Mouse (Mus musculus): Measurements from ENCODE around the gene Nr3c2. TPM values are rescaled to one million over a fixed set of nuclear protein-coding genes. Genes with fewer than 3 reads are reported as not detected.
A peak's percentile ranks its signal among the peaks of the same experiment; 100 is the strongest.

Nr3c2 gene
- polyA plus RNA-seq, 1 experiment from 2014 or later, result 1.6 TPM

- no peaks in the 10 kb centered on the region for H3K4me1 ChIP-seq (ENCODE audit: control insufficient read depth, insufficient read depth, low read length)
- H3K9ac ChIP-seq (replicated peaks; ENCODE audit: low read length), result no peak overlapping the region
- no peak overlapping the region for H3K4me3 ChIP-seq (replicated peaks; ENCODE audit: low read depth, low read length)
- H3K27me3 ChIP-seq (ENCODE audit: control insufficient read depth, insufficient read depth, low read length), result no peaks in the 10 kb centered on the region
- no peaks in the 10 kb centered on the region for H3K36me3 ChIP-seq (ENCODE audit: control insufficient read depth, insufficient read depth, low read length)
- no peak overlapping the region for H3K27ac ChIP-seq (replicated peaks; ENCODE audit: low read depth, low read length)
- ATAC-seq (ENCODE audit: low FRiP score, low TSS enrichment) (no peak), DNase-seq (no peak)
- 81% methylated on average over 7 of the region's 7 CpGs for WGBS
- H3K4me2 ChIP-seq (ENCODE audit: low read length), result no peak overlapping the region
- 0 out of 2 replicates have a peak, but pooled peaks cover 5% of the 10 kb centered on the region for H3K9me3 ChIP-seq (ENCODE audit: control insufficient read depth, low read length)
Observed at GRCm38 (mm10) chr8:77133797-77134385, 234.6 kb downstream of the Nr3c2 start.

GRCm38 (mm10) chr8:77145285-77145684 lies 246.0 kb downstream of the Nr3c2 start:
- peak; percentile 50; the same call in 1 of the 2 replicates for ATAC-seq (ENCODE audit: low FRiP score, low TSS enrichment)

GRCm38 (mm10) chr8:77154496-77154895 lies 255.3 kb downstream of the Nr3c2 start:
- Histone ChIP-seq H3K9me3 (ENCODE audit: control insufficient read depth, low read length) (no peaks in the 10 kb centered on the region), H3K27me3 (ENCODE audit: control insufficient read depth, insufficient read depth, low read length) (no peaks in the 10 kb centered on the region), H3K9ac (replicated peaks; ENCODE audit: low read length) (no peak overlapping the region), H3K4me2 (ENCODE audit: low read length) (no peak overlapping the region), H3K36me3 (ENCODE audit: control insufficient read depth, insufficient read depth, low read length) (no peaks in the 10 kb centered on the region), H3K27ac (replicated peaks; ENCODE audit: low read depth, low read length) (no peak overlapping the region), H3K4me1 (ENCODE audit: control insufficient read depth, insufficient read depth, low read length) (no peaks in the 10 kb centered on the region), H3K4me3 (replicated peaks; ENCODE audit: low read depth, low read length) (no peak overlapping the region)
- ATAC-seq (ENCODE audit: low FRiP score, low TSS enrichment) (no peak), DNase-seq (peak; percentile 9)
- 52% methylated on average over 3 of the region's 3 CpGs for WGBS

More at GRCm38 (mm10) chr8:77145285-77145684, 246.0 kb downstream of the Nr3c2 start:
- DNase-seq, result no peak
- Histone ChIP-seq H3K27me3 (ENCODE audit: control insufficient read depth, insufficient read depth, low read length) (no peaks in the 10 kb centered on the region), H3K4me1 (ENCODE audit: control insufficient read depth, insufficient read depth, low read length) (no peaks in the 10 kb centered on the region), H3K9ac (replicated peaks; ENCODE audit: low read length) (no peak overlapping the region), H3K4me3 (replicated peaks; ENCODE audit: low read depth, low read length) (no peak overlapping the region), H3K9me3 (ENCODE audit: control insufficient read depth, low read length) (no peaks in the 10 kb centered on the region), H3K27ac (replicated peaks; ENCODE audit: low read depth, low read length) (no peak overlapping the region), H3K4me2 (ENCODE audit: low read length) (no peak overlapping the region), H3K36me3 (ENCODE audit: control insufficient read depth, insufficient read depth, low read length) (no peaks in the 10 kb centered on the region)
- 90% methylated on average over 3 of the region's 3 CpGs for WGBS

- H3K9me3 ChIP-seq (ENCODE audit: control insufficient read depth, low read length), result no peaks in the 10 kb centered on the region
- no peaks in the 10 kb centered on the region for H3K36me3 ChIP-seq (ENCODE audit: control insufficient read depth, insufficient read depth, low read length)
- DNase-seq (no peak), ATAC-seq (ENCODE audit: low FRiP score, low TSS enrichment) (no peak)
- 95% methylated on average over 6 of the region's 6 CpGs for whole genome bisulfite sequencing
- H3K9ac ChIP-seq (replicated peaks; ENCODE audit: low read length), result no peak overlapping the region
- H3K4me2 ChIP-seq (ENCODE audit: low read length), result no peak overlapping the region
- H3K27me3 ChIP-seq (ENCODE audit: control insufficient read depth, insufficient read depth, low read length), result no peaks in the 10 kb centered on the region
- H3K4me1 ChIP-seq (ENCODE audit: control insufficient read depth, insufficient read depth, low read length), result no peaks in the 10 kb centered on the region
- no peak overlapping the region for H3K4me3 ChIP-seq (replicated peaks; ENCODE audit: low read depth, low read length)
- no peak overlapping the region for H3K27ac ChIP-seq (replicated peaks; ENCODE audit: low read depth, low read length)
Observed at GRCm38 (mm10) chr8:77169320-77169719, 270.1 kb downstream of the Nr3c2 start.

DNA sequence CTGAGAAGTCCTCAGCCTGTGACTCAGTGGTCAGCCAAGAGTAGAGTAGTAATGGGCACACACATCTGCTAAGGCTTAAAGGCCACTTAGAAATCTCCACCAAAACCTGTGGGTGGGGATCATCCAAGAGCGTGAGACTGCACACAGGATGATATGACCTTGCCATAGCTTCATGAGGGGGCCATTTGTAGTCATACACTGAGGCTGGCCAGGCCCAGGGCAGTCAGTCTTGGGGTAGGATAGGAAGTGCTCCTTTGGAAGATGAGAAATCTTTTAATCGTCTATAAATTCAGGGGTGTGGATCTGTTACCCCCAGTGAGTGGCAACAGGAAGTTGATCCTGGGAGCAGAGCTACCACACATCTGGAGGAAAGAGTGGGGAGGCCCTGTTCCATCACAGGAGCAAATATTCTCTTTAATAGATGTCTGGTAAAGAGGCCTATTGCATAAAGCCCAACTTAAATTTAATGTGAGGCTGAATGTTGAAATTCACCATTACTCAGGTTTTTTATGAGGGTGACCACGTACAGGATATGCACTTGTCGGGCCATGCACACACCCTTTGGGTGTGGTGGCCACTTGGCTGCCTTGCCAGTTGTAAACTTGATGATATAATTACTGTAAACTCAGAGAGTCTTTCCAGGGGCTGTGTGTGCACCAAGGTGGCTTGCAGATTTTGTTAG lies 270.7 kb downstream of the Nr3c2 start:
- H3K27ac ChIP-seq (replicated peaks; ENCODE audit: low read depth, low read length), result no peak overlapping the region
- H3K4me3 ChIP-seq (replicated peaks; ENCODE audit: low read depth, low read length), result no peak overlapping the region
- whole genome bisulfite sequencing, result 94% methylated on average over 4 of the region's 4 CpGs
- no peak overlapping the region for H3K4me2 ChIP-seq (ENCODE audit: low read length)
- no peak for ATAC-seq (ENCODE audit: low FRiP score, low TSS enrichment)
- H3K9me3 ChIP-seq (ENCODE audit: control insufficient read depth, low read length), result no peaks in the 10 kb centered on the region
- no peaks in the 10 kb centered on the region for H3K36me3 ChIP-seq (ENCODE audit: control insufficient read depth, insufficient read depth, low read length)
- DNase-seq, result no peak
- H3K27me3 ChIP-seq (ENCODE audit: control insufficient read depth, insufficient read depth, low read length), result no peaks in the 10 kb centered on the region
- no peak overlapping the region for H3K9ac ChIP-seq (replicated peaks; ENCODE audit: low read length)
- no peaks in the 10 kb centered on the region for H3K4me1 ChIP-seq (ENCODE audit: control insufficient read depth, insufficient read depth, low read length)

DNA sequence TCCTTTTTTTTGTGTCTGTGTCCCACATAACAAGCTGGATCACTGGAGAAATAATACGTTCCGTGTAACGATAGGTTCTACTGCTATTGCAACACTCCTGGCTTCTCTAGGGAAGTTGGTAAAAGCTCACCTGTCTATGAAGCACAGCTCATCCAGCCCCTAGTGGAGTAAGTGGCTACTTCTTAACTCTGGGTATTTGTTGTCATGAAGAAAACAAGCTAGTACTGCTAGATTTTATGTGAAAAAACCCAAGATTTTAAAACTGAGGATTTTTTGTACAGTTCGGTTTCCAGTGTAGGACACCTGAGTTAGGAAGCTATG lies 271.2 kb downstream of the Nr3c2 start:
- Histone ChIP-seq H3K9ac (replicated peaks; ENCODE audit: low read length) (no peak overlapping the region), H3K27me3 (ENCODE audit: control insufficient read depth, insufficient read depth, low read length) (no peaks in the 10 kb centered on the region), H3K9me3 (ENCODE audit: control insufficient read depth, low read length) (no peaks in the 10 kb centered on the region), H3K4me3 (replicated peaks; ENCODE audit: low read depth, low read length) (no peak overlapping the region), H3K4me1 (ENCODE audit: control insufficient read depth, insufficient read depth, low read length) (no peaks in the 10 kb centered on the region), H3K36me3 (ENCODE audit: control insufficient read depth, insufficient read depth, low read length) (no peaks in the 10 kb centered on the region), H3K27ac (replicated peaks; ENCODE audit: low read depth, low read length) (no peak overlapping the region), H3K4me2 (ENCODE audit: low read length) (no peak overlapping the region)
- WGBS, result 93% methylated on average over 4 of the region's 4 CpGs
- DNase-seq, result no peak
- no peak for ATAC-seq (ENCODE audit: low FRiP score, low TSS enrichment)

GRCm38 (mm10) chr8:77173075-77173657 lies 273.9 kb downstream of the Nr3c2 start:
- Histone ChIP-seq H3K27me3 (ENCODE audit: control insufficient read depth, insufficient read depth, low read length) (no peaks in the 10 kb centered on the region), H3K9me3 (ENCODE audit: control insufficient read depth, low read length) (no peaks in the 10 kb centered on the region), H3K4me2 (ENCODE audit: low read length) (no peak overlapping the region), H3K36me3 (ENCODE audit: control insufficient read depth, insufficient read depth, low read length) (no peaks in the 10 kb centered on the region), H3K4me3 (replicated peaks; ENCODE audit: low read depth, low read length) (no peak overlapping the region), H3K9ac (replicated peaks; ENCODE audit: low read length) (no peak overlapping the region), H3K4me1 (ENCODE audit: control insufficient read depth, insufficient read depth, low read length) (no peaks in the 10 kb centered on the region), H3K27ac (replicated peaks; ENCODE audit: low read depth, low read length) (no peak overlapping the region)
- 76% methylated on average over 12 of the region's 12 CpGs for WGBS
- ATAC-seq (ENCODE audit: low FRiP score, low TSS enrichment), result no peak
- no peak for DNase-seq

GRCm38 (mm10) chr8:77173736-77174135 lies 274.5 kb downstream of the Nr3c2 start:
- no peak for DNase-seq
- H3K27me3 ChIP-seq (ENCODE audit: control insufficient read depth, insufficient read depth, low read length), result no peaks in the 10 kb centered on the region
- no peaks in the 10 kb centered on the region for H3K36me3 ChIP-seq (ENCODE audit: control insufficient read depth, insufficient read depth, low read length)
- H3K9me3 ChIP-seq (ENCODE audit: control insufficient read depth, low read length), result no peaks in the 10 kb centered on the region
- no peak overlapping the region for H3K27ac ChIP-seq (replicated peaks; ENCODE audit: low read depth, low read length)
- H3K4me1 ChIP-seq (ENCODE audit: control insufficient read depth, insufficient read depth, low read length), result no peaks in the 10 kb centered on the region
- no peak overlapping the region for H3K4me2 ChIP-seq (ENCODE audit: low read length)
- 47% methylated on average over 3 of the region's 3 CpGs for WGBS
- no peak overlapping the region for H3K4me3 ChIP-seq (replicated peaks; ENCODE audit: low read depth, low read length)
- no peak for ATAC-seq (ENCODE audit: low FRiP score, low TSS enrichment)
- H3K9ac ChIP-seq (replicated peaks; ENCODE audit: low read length), result no peak overlapping the region

GRCm38 (mm10) chr8:77175471-77175870 lies 276.2 kb downstream of the Nr3c2 start:
- WGBS, result 91% methylated on average over 4 of the region's 4 CpGs
- Histone ChIP-seq H3K36me3 (ENCODE audit: control insufficient read depth, insufficient read depth, low read length) (no peaks in the 10 kb centered on the region), H3K27ac (replicated peaks; ENCODE audit: low read depth, low read length) (no peak overlapping the region), H3K4me1 (ENCODE audit: control insufficient read depth, insufficient read depth, low read length) (no peaks in the 10 kb centered on the region), H3K4me3 (replicated peaks; ENCODE audit: low read depth, low read length) (no peak overlapping the region), H3K27me3 (ENCODE audit: control insufficient read depth, insufficient read depth, low read length) (no peaks in the 10 kb centered on the region), H3K9ac (replicated peaks; ENCODE audit: low read length) (no peak overlapping the region), H3K4me2 (ENCODE audit: low read length) (no peak overlapping the region), H3K9me3 (ENCODE audit: control insufficient read depth, low read length) (no peaks in the 10 kb centered on the region)
- DNase-seq (no peak), ATAC-seq (ENCODE audit: low FRiP score, low TSS enrichment) (no peak)

All from midbrain, embryonic 14.5 days (tissue).